Mouse (Mus musculus): ENCODE data around the gene Gpr31b. TPM values are rescaled to one million over a fixed set of nuclear protein-coding genes. Genes with fewer than 3 reads are reported as not detected.
"Not testable (repeated sequence)": the region's sequence is repeated elsewhere in the genome, so short reads cannot be mapped to it uniquely, and the experiment has no call there.

The Gpr31b gene
- polyA plus RNA-seq, 1 experiment from 2014 or later = not detected

DNA sequence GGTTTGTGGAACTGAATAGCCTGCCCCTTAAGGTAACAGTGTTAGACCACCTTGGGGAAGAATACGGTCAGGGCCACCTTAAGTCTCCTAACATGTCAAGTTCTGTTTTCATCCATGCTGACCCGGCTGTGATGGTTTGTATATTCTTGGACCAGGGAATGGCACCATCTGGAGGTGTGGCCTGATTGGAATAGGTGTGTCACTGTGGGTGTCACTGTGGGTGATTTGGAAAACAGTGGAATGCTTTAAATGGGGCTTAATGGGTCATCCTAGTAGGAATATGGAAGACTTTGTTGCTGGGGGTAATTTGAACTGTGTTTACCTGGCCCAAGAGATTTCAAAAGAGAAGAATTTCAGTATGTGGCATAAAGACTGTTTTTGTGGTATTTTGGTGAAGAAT, 47.7 kb downstream of the Gpr31b start:
- WGBS = 72% methylated on average over 2 of the region's 2 CpGs
- not testable (repeated sequence) for H3K4me3 ChIP-seq (ENCODE audit: low read depth, low read length); DNase-seq (ENCODE audit: low spot score); H3K9me3 ChIP-seq (replicated peaks; ENCODE audit: control insufficient read depth, low read length); H3K27me3 ChIP-seq (ENCODE audit: control insufficient read depth, insufficient read depth, low read length); H3K4me1 ChIP-seq (ENCODE audit: control insufficient read depth, insufficient read depth, low read length); H3K9ac ChIP-seq (replicated peaks; ENCODE audit: low read length); H3K4me2 ChIP-seq (ENCODE audit: low read depth, low read length); H3K36me3 ChIP-seq (replicated peaks; ENCODE audit: control insufficient read depth, insufficient read depth, low read depth, low read length); H3K27ac ChIP-seq (replicated peaks; ENCODE audit: low read depth, low read length); ATAC-seq (replicated peaks; ENCODE audit: insufficient number of reproducible peaks, low FRiP score, low TSS enrichment, low read depth)

DNA sequence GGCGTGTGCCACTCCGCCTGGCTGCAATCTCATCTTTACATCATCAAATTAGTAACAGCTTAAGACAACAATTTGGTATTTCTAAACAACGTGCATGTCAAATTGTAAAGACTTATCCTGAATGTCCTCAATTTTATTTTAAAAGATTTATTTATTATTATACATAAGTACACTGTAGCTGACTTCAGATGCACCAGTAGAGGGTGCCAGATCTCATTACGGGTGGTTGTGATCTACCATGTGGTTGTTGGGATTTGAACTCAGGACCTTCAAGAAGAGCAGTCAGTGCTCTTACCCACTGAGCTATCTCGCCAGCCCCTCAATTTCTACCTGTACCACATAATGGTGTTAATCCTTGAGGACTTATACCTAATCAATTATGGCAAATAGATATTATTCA, 49.9 kb downstream of the Gpr31b start:
- WGBS = 89% methylated on average over 5 of the region's 5 CpGs

More for the DNA sequence above, 49.9 kb downstream of the Gpr31b start:
- not testable (repeated sequence) for DNase-seq (ENCODE audit: low spot score); H3K27me3 ChIP-seq (ENCODE audit: control insufficient read depth, insufficient read depth, low read length); H3K4me2 ChIP-seq (ENCODE audit: low read depth, low read length); H3K9me3 ChIP-seq (replicated peaks; ENCODE audit: control insufficient read depth, low read length); H3K9ac ChIP-seq (replicated peaks; ENCODE audit: low read length); H3K4me1 ChIP-seq (ENCODE audit: control insufficient read depth, insufficient read depth, low read length); H3K27ac ChIP-seq (replicated peaks; ENCODE audit: low read depth, low read length); ATAC-seq (replicated peaks; ENCODE audit: insufficient number of reproducible peaks, low FRiP score, low TSS enrichment, low read depth); H3K36me3 ChIP-seq (replicated peaks; ENCODE audit: control insufficient read depth, insufficient read depth, low read depth, low read length); H3K4me3 ChIP-seq (ENCODE audit: low read depth, low read length)

Other genes starting within 250 kb of the Gpr31b start
- gene Mas1, start 184.2 kb downstream of the Gpr31b start, polyA plus RNA-seq (2014; fragmentation: Nextera tagmentation; extraction: Ambion mirVana) = 0.18 and 0.42 TPM in 2 replicates
- not detected in 2 replicates for gene Mrgprh, start 176.3 kb downstream of the Gpr31b start, polyA plus RNA-seq (2014; fragmentation: Nextera tagmentation; extraction: Ambion mirVana)
- 1.6 and 2.3 TPM in 2 replicates for gene Pnldc1, start 142.1 kb downstream of the Gpr31b start, polyA plus RNA-seq (2014; fragmentation: Nextera tagmentation; extraction: Ambion mirVana)
- gene Tcp1, start 136.6 kb downstream of the Gpr31b start, polyA plus RNA-seq (2014; fragmentation: Nextera tagmentation; extraction: Ambion mirVana) = 644 and 679 TPM in 2 replicates
- 172 and 188 TPM in 2 replicates for gene Mrpl18, start 136.0 kb downstream of the Gpr31b start, polyA plus RNA-seq (2014; fragmentation: Nextera tagmentation; extraction: Ambion mirVana)
- 0.56 and 1.00 TPM in 2 replicates for gene Acat3, start 111.7 kb downstream of the Gpr31b start, polyA plus RNA-seq (2014; fragmentation: Nextera tagmentation; extraction: Ambion mirVana)
- 291 and 296 TPM in 2 replicates for gene Acat2, start 91.5 kb downstream of the Gpr31b start, polyA plus RNA-seq (2014; fragmentation: Nextera tagmentation; extraction: Ambion mirVana)
- gene Wtap, start 58.1 kb downstream of the Gpr31b start, polyA plus RNA-seq (2014; fragmentation: Nextera tagmentation; extraction: Ambion mirVana) = 151 and 158 TPM in 2 replicates
- 89.6 and 97.7 TPM in 2 replicates for gene Sod2, start 45.5 kb downstream of the Gpr31b start, polyA plus RNA-seq (2014; fragmentation: Nextera tagmentation; extraction: Ambion mirVana)
- gene Tcp10b, start 8.8 kb upstream of the Gpr31b start, polyA plus RNA-seq (2014; fragmentation: Nextera tagmentation; extraction: Ambion mirVana) = not detected in 2 replicates
- gene Unc93a, start 79.5 kb upstream of the Gpr31b start, polyA plus RNA-seq (2014; fragmentation: Nextera tagmentation; extraction: Ambion mirVana) = not detected in 2 replicates
- gene Smok2a, start 168.9 kb upstream of the Gpr31b start, polyA plus RNA-seq (2014; fragmentation: Nextera tagmentation; extraction: Ambion mirVana) = not detected in 2 replicates
- gene Smok2b, start 178.0 kb upstream of the Gpr31b start, polyA plus RNA-seq (2014; fragmentation: Nextera tagmentation; extraction: Ambion mirVana) = not detected in 2 replicates

All from embryonic facial prominence, embryonic 11.5 days (tissue).